Mouse (Mus musculus) hindbrain, embryonic 12.5 days (tissue): Measurements from ENCODE around the gene Wdr18. TPM values are rescaled to one million over a fixed set of nuclear protein-coding genes. Genes with fewer than 3 reads are reported as not detected.
"Not testable (repeated sequence)": the region's sequence is repeated elsewhere in the genome, so short reads cannot be mapped to it uniquely, and the experiment has no call there.

Experiments
- ATAC-seq: fragments of 200-750 bp; cut with Nextera tagmentation; 2 replicates; pipeline ENCODE4 v1.8.0; 2017; ENCODE audit warnings: moderate TSS enrichment; ENCODE audit not compliant: low FRiP score
- H3K27ac ChIP-seq: fragments of 300-500 bp; sonication (generic); 2 replicates; pipeline ENCODE4 v1.5.1; 2016; ENCODE audit warnings: mild to moderate bottlenecking
- H3K27me3 ChIP-seq: fragments of 300-500 bp; sonication (generic); 2 replicates; pipeline ENCODE4 v1.6.1; 2016; ENCODE audit warnings: mild to moderate bottlenecking
- H3K36me3 ChIP-seq: fragments of 300-500 bp; sonication (generic); 2 replicates; pipeline ENCODE4 v1.6.1; 2016; ENCODE audit warnings: mild to moderate bottlenecking
- H3K4me1 ChIP-seq: fragments of 300-500 bp; sonication (generic); 2 replicates; pipeline ENCODE4 v1.6.1; 2016
- H3K4me2 ChIP-seq: fragments of 300-500 bp; sonication (generic); replicated peaks from 2 replicates; pipeline ENCODE4 v1.6.1; 2016; ENCODE audit warnings: mild to moderate bottlenecking
- H3K4me3 ChIP-seq: fragments of 300-500 bp; sonication (generic); 2 replicates; pipeline ENCODE4 v1.5.1; 2016; ENCODE audit warnings: mild to moderate bottlenecking
- H3K9ac ChIP-seq: fragments of 300-500 bp; sonication (generic); 2 replicates; pipeline ENCODE4 v1.6.1; 2016; ENCODE audit warnings: mild to moderate bottlenecking, moderate library complexity
- H3K9me3 ChIP-seq: fragments of 300-500 bp; sonication (generic); replicated peaks from 2 replicates; pipeline ENCODE4 v1.6.1; 2016; ENCODE audit warnings: mild to moderate bottlenecking
- WGBS: fragments of 180-500 bp; shearing (Covaris S2); methylation state at CpG from one replicate; pipeline ENCODE4 v1.1.7; 2016; 5-methylcytosine and 5-hydroxymethylcytosine counted together
- polyA plus RNA-seq: library from polyadenylated mRNA; unstranded; fragments of >200 nt; fragmentation: Nextera tagmentation; extraction: Ambion mirVana; gene quantifications from 2 replicates; pipeline ENCODE4 v1.2.1, GENCODE M21; 2016

The Wdr18 gene
- polyA plus RNA-seq, 1 experiment from 2014 or later: 100 TPM

- 55% methylated on average over 6 of the region's 10 CpGs for WGBS
- not testable (repeated sequence) for ATAC-seq, H3K27ac ChIP-seq, H3K9ac ChIP-seq, H3K9me3 ChIP-seq
- Histone ChIP-seq H3K27me3 (peaks cover 13% of the 10 kb centered on the region; the same call in 1 of the 2 replicates), H3K4me1 (peaks cover 13% of the 10 kb centered on the region), H3K36me3 (peaks cover 26% of the 10 kb centered on the region), H3K4me3 (peak overlapping the region; percentile 93; the same call in 1 of the 2 replicates), H3K4me2 (peak overlapping the region; percentile 68)
These were observed 540 bp upstream of the Wdr18 start for GRCm38 (mm10) chr10:79959412-79959811.

GRCm38 (mm10) chr10:79960671-79961294, 831 bp downstream of the Wdr18 start:
- 0 out of 2 replicates have a peak, but pooled peaks cover 7% of the 10 kb centered on the region for H3K27me3 ChIP-seq
- H3K36me3 ChIP-seq: peaks cover 40% of the 10 kb centered on the region
- no peak for ATAC-seq
- peak overlapping the region; percentile 93 for H3K4me3 ChIP-seq
- H3K4me2 ChIP-seq: peak overlapping the region; percentile 68
- peak overlapping the region; percentile 83 for H3K9ac ChIP-seq
- peaks cover 13% of the 10 kb centered on the region for H3K4me1 ChIP-seq
- no peak overlapping the region for H3K27ac ChIP-seq
- no peaks in the 10 kb centered on the region for H3K9me3 ChIP-seq
- WGBS: 16% methylated on average over 10 of the region's 10 CpGs

GRCm38 (mm10) chr10:79964727-79965126, 4.8 kb downstream of the Wdr18 start:
- WGBS: 94% methylated on average over 7 of the region's 7 CpGs
- Histone ChIP-seq H3K27ac (no peak overlapping the region), H3K9ac (no peak overlapping the region), H3K4me2 (no peak overlapping the region), H3K4me3 (no peak overlapping the region; the same call in 1 of the 2 replicates), H3K36me3 (peaks cover 67% of the 10 kb centered on the region), H3K4me1 (peaks cover 9% of the 10 kb centered on the region), H3K9me3 (no peaks in the 10 kb centered on the region), H3K27me3 (peaks cover 14% of the 10 kb centered on the region)
- no peak for ATAC-seq

GRCm38 (mm10) chr10:79965325-79965724, 5.4 kb downstream of the Wdr18 start:
- no peak for ATAC-seq
- Histone ChIP-seq H3K9ac (no peak overlapping the region), H3K36me3 (peaks cover 67% of the 10 kb centered on the region), H3K27ac (no peak overlapping the region), H3K9me3 (no peaks in the 10 kb centered on the region), H3K4me3 (no peak overlapping the region), H3K27me3 (peaks cover 20% of the 10 kb centered on the region), H3K4me2 (no peak overlapping the region), H3K4me1 (peaks cover 9% of the 10 kb centered on the region)
- 92% methylated on average over 5 of the region's 5 CpGs for WGBS

GRCm38 (mm10) chr10:79966886-79967400, 7.0 kb downstream of the Wdr18 start:
- no peak overlapping the region for H3K4me3 ChIP-seq
- H3K9me3 ChIP-seq: no peaks in the 10 kb centered on the region
- H3K4me2 ChIP-seq: no peak overlapping the region
- peaks cover 5% of the 10 kb centered on the region for H3K4me1 ChIP-seq
- ATAC-seq: no peak
- H3K27me3 ChIP-seq: peaks cover 36% of the 10 kb centered on the region
- no peak overlapping the region for H3K27ac ChIP-seq
- no peak overlapping the region for H3K9ac ChIP-seq
- H3K36me3 ChIP-seq: peaks cover 64% of the 10 kb centered on the region
- 93% methylated on average over 5 of the region's 5 CpGs for WGBS

GRCm38 (mm10) chr10:79968181-79968580, 8.2 kb downstream of the Wdr18 start:
- Histone ChIP-seq H3K4me3 (no peak overlapping the region), H3K4me1 (peaks cover 5% of the 10 kb centered on the region), H3K9me3 (no peaks in the 10 kb centered on the region), H3K36me3 (peaks cover 53% of the 10 kb centered on the region), H3K27me3 (peaks cover 47% of the 10 kb centered on the region), H3K27ac (no peak overlapping the region), H3K9ac (no peak overlapping the region), H3K4me2 (no peak overlapping the region)
- 95% methylated on average over 1 of the region's 1 CpGs for WGBS
- ATAC-seq: no peak

GRCm38 (mm10) chr10:79969124-79969568, 9.2 kb downstream of the Wdr18 start:
- no peak overlapping the region for H3K4me3 ChIP-seq
- 10% methylated on average over 3 of the region's 3 CpGs for WGBS
- H3K36me3 ChIP-seq: peaks cover 46% of the 10 kb centered on the region
- no peak overlapping the region for H3K9ac ChIP-seq
- H3K4me1 ChIP-seq: peaks cover 5% of the 10 kb centered on the region
- H3K4me2 ChIP-seq: no peak overlapping the region
- no peak for ATAC-seq
- H3K27ac ChIP-seq: no peak overlapping the region
- peaks cover 50% of the 10 kb centered on the region for H3K27me3 ChIP-seq
- H3K9me3 ChIP-seq: no peaks in the 10 kb centered on the region

GRCm38 (mm10) chr10:79970415-79971182, 10.6 kb downstream of the Wdr18 start, which contains the start of gene Grin3b:
Gene Grin3b (plus strand): TSS chr10:79970715.
- H3K4me1 ChIP-seq: peaks cover 5% of the 10 kb centered on the region
- H3K36me3 ChIP-seq: peaks cover 42% of the 10 kb centered on the region
- peak within 1 kb of the TSS; percentile 36 for H3K4me3 ChIP-seq
- no peak for ATAC-seq
- H3K9me3 ChIP-seq: no peaks in the 10 kb centered on the region
- WGBS: 9% methylated on average over 44 of the region's 47 CpGs
- H3K27ac ChIP-seq: no peak within 1 kb of the TSS
- peak within 1 kb of the TSS; percentile 62 for H3K4me2 ChIP-seq
- H3K9ac ChIP-seq: peak within 1 kb of the TSS; percentile 32
- peaks cover 52% of the 10 kb centered on the region for H3K27me3 ChIP-seq

GRCm38 (mm10) chr10:79971183-79971497, 11.2 kb downstream of the Wdr18 start:
- H3K4me2 ChIP-seq: peak overlapping the region; percentile 62
- H3K9me3 ChIP-seq: no peaks in the 10 kb centered on the region
- peak overlapping the region; percentile 32; the same call in 1 of the 2 replicates for H3K9ac ChIP-seq
- peaks cover 52% of the 10 kb centered on the region for H3K27me3 ChIP-seq
- peak overlapping the region; percentile 36 for H3K4me3 ChIP-seq
- ATAC-seq: no peak
- H3K27ac ChIP-seq: no peak overlapping the region
- WGBS: 6% methylated on average over 21 of the region's 21 CpGs
- H3K36me3 ChIP-seq: peaks cover 42% of the 10 kb centered on the region
- peaks cover 5% of the 10 kb centered on the region for H3K4me1 ChIP-seq

GRCm38 (mm10) chr10:79972831-79973230, 12.9 kb downstream of the Wdr18 start:
- Histone ChIP-seq H3K27me3 (peaks cover 52% of the 10 kb centered on the region), H3K9me3 (no peaks in the 10 kb centered on the region), H3K4me3 (no peak overlapping the region), H3K36me3 (peaks cover 42% of the 10 kb centered on the region), H3K9ac (no peak overlapping the region), H3K4me1 (peaks cover 5% of the 10 kb centered on the region), H3K4me2 (no peak overlapping the region), H3K27ac (no peak overlapping the region)
- 63% methylated on average over 14 of the region's 14 CpGs for WGBS
- no peak for ATAC-seq

GRCm38 (mm10) chr10:79974087-79974486, 14.1 kb downstream of the Wdr18 start:
- no peaks in the 10 kb centered on the region for H3K9me3 ChIP-seq
- peaks cover 48% of the 10 kb centered on the region for H3K36me3 ChIP-seq
- no peak for ATAC-seq

GRCm38 (mm10) chr10:79974668-79975067, 14.7 kb downstream of the Wdr18 start:
- WGBS: 90% methylated on average over 8 of the region's 8 CpGs
- Histone ChIP-seq H3K27ac (no peak overlapping the region), H3K27me3 (peaks cover 39% of the 10 kb centered on the region), H3K9ac (no peak overlapping the region), H3K4me2 (no peak overlapping the region), H3K9me3 (no peaks in the 10 kb centered on the region), H3K4me1 (peaks cover 5% of the 10 kb centered on the region), H3K4me3 (no peak overlapping the region), H3K36me3 (peaks cover 52% of the 10 kb centered on the region)
- no peak for ATAC-seq

More at GRCm38 (mm10) chr10:79974087-79974486, 14.1 kb downstream of the Wdr18 start:
- peaks cover 5% of the 10 kb centered on the region for H3K4me1 ChIP-seq
- peaks cover 44% of the 10 kb centered on the region for H3K27me3 ChIP-seq
- no peak overlapping the region for H3K9ac ChIP-seq
- H3K4me3 ChIP-seq: no peak overlapping the region
- no peak overlapping the region for H3K27ac ChIP-seq
- no peak overlapping the region for H3K4me2 ChIP-seq
- WGBS: 90% methylated on average over 21 of the region's 21 CpGs
